Mouse (Mus musculus): ENCODE measurements around the gene Ms4a6d. TPM values are rescaled to one million over a fixed set of nuclear protein-coding genes. Genes with fewer than 3 reads are reported as not detected.

Gene Ms4a6d
- polyA plus RNA-seq (2015; fragmentation: Nextera tagmentation; extraction: Ambion mirVana), result 8.5 and 10.1 TPM in 2 replicates

DNA sequence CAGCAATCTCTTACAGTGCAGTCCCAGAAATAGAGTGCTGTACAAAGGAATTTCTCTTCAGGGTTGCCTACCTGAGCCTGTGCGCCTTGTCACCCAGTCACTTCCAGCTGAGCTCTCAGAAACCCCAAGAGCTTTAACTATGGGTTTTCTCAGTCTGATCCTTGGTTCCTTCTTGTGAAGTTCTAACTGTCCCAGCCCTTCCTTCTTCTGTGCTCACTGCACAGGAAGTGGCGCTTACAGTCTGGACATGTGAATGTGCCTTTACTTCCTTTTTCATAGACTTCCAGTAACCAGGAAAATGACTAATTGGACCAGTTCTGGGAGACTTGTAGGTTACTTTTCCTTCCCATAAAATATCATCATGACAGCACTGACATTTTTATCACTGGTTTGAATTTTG is at the start of gene Ms4a6d:
Ms4a6d (minus strand) TSS at position 247 of the 400 bp plus-strand sequence.
- H3K4me1 ChIP-seq, result no peaks in the 10 kb centered on the region
- no peaks in the 10 kb centered on the region for H3K36me3 ChIP-seq
- no peaks in the 10 kb centered on the region for H3K9me3 ChIP-seq (replicated peaks)
- no peak within 1 kb of the TSS for H3K4me2 ChIP-seq (replicated peaks)
- H3K4me3 ChIP-seq (replicated peaks), result no peak within 1 kb of the TSS
- no peaks in the 10 kb centered on the region for H3K27me3 ChIP-seq
- H3K27ac ChIP-seq (replicated peaks), result no peak within 1 kb of the TSS
- 84% methylated on average over 2 of the region's 2 CpGs for WGBS
- H3K9ac ChIP-seq, result no peak within 1 kb of the TSS
- ATAC-seq (ENCODE audit: insufficient number of reproducible peaks, low FRiP score, low TSS enrichment, low read depth), result no peak

DNA sequence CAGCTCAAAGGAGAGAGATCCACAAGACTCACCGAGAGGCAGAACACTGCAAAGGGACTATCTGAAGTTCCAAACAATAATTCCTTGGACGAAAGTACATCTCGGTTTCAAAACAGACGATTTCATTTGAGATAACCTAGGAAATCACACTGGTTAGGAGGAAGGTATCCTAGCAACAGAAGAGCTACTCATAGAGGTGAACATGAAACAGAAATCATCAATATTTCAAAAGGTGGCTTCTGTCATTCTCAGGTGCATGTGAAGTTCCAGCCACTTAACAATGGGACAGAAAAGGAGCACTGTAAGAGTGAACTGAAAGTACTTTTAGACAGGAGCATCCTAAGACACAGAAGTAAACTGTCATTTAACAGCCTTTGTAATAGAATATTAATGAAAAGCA is 44.9 kb upstream of the Ms4a6d start:
- no peak overlapping the region for H3K9ac ChIP-seq
- no peak overlapping the region for H3K4me2 ChIP-seq (replicated peaks)
- H3K27me3 ChIP-seq, result no peaks in the 10 kb centered on the region
- no peaks in the 10 kb centered on the region for H3K9me3 ChIP-seq (replicated peaks)
- WGBS, result 73% methylated on average over 4 of the region's 4 CpGs
- H3K4me3 ChIP-seq (replicated peaks), result no peak overlapping the region
- H3K36me3 ChIP-seq, result no peaks in the 10 kb centered on the region
- ATAC-seq (ENCODE audit: insufficient number of reproducible peaks, low FRiP score, low TSS enrichment, low read depth), result no peak
- no peaks in the 10 kb centered on the region for H3K4me1 ChIP-seq
- H3K27ac ChIP-seq (replicated peaks), result no peak overlapping the region

DNA sequence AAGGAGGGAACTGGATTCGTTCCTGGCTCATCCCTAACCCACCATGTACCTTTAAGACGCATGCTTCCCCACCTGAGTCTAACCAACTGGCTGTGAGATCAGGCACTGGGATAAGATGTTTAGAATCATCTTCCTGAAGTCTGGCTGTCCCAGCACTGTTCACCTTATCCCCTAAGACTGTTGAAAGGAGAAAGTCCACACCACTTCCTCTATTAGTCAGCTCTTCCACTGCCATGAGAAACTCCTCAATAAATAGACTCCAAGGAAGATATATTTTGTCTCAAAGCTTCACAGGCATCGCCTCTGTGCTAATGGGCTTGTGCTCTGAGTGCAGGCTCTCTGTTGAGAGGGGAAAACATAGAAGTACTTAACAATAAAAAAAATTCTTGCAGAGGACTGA is 41.5 kb upstream of the Ms4a6d start:
- Histone ChIP-seq H3K4me1 (no peaks in the 10 kb centered on the region), H3K4me2 (replicated peaks) (no peak overlapping the region), H3K9me3 (replicated peaks) (no peaks in the 10 kb centered on the region), H3K4me3 (replicated peaks) (no peak overlapping the region), H3K36me3 (no peaks in the 10 kb centered on the region), H3K27ac (replicated peaks) (no peak overlapping the region), H3K27me3 (no peaks in the 10 kb centered on the region), H3K9ac (no peak overlapping the region)
- 76% methylated on average over 3 of the region's 3 CpGs for WGBS
- no peak for ATAC-seq (ENCODE audit: insufficient number of reproducible peaks, low FRiP score, low TSS enrichment, low read depth)

DNA sequence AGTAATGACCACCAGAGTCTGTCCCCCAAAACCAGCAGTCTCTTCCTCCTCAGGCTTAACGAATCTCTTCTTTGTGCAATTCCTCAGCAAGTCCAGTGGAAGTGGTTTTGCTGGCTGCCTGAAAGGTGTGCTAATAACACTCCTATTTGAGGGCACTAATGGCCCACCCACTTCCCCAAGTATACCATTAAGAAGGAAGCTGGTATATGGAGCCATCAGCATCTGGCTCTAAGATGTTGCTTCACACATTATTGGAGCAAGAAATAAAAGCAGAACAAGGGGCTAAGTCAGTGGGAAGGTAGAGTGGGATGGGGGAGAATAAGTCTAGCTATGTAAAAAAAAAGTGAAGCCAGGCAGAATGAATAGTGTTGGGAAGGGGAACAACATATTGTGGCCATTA is 36.1 kb upstream of the Ms4a6d start, which contains the start of gene Ms4a3:
Ms4a3 (minus strand) TSS at position 120 of the 400 bp plus-strand sequence.
- no peaks in the 10 kb centered on the region for H3K27me3 ChIP-seq
- no peaks in the 10 kb centered on the region for H3K9me3 ChIP-seq (replicated peaks)
- WGBS, result 64% methylated on average over 1 of the region's 1 CpGs
- H3K4me2 ChIP-seq (replicated peaks), result no peak within 1 kb of the TSS
- no peak within 1 kb of the TSS for H3K4me3 ChIP-seq (replicated peaks)
- no peaks in the 10 kb centered on the region for H3K36me3 ChIP-seq
- no peaks in the 10 kb centered on the region for H3K4me1 ChIP-seq
- no peak for ATAC-seq (ENCODE audit: insufficient number of reproducible peaks, low FRiP score, low TSS enrichment, low read depth)
- H3K27ac ChIP-seq (replicated peaks), result no peak within 1 kb of the TSS
- no peak within 1 kb of the TSS for H3K9ac ChIP-seq

DNA sequence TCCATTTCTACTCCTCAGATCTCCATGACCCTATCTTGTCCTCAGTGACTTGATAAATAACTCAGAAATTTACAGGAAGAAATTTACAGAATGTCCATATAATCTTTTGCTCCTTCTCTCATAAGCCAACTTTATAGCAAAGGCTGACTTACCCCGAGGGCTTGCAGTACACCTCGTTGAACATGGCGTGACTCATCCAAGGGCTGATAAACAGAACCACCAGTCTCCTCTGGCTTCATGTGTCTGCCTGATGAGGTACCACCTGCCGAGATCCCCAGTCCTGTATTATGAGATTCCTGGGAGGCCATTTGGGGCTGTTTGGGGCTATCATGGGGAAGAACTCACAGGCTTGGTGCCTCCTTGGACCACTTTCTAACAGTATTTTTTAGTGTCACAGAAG is 34.4 kb upstream of the Ms4a6d start:
- WGBS, result 63% methylated on average over 4 of the region's 4 CpGs
- H3K27ac ChIP-seq (replicated peaks), result no peak overlapping the region
- H3K4me1 ChIP-seq, result no peaks in the 10 kb centered on the region
- no peak for ATAC-seq (ENCODE audit: insufficient number of reproducible peaks, low FRiP score, low TSS enrichment, low read depth)
- H3K36me3 ChIP-seq, result no peaks in the 10 kb centered on the region
- no peak overlapping the region for H3K9ac ChIP-seq
- no peaks in the 10 kb centered on the region for H3K27me3 ChIP-seq
- no peak overlapping the region for H3K4me3 ChIP-seq (replicated peaks)
- H3K9me3 ChIP-seq (replicated peaks), result no peaks in the 10 kb centered on the region
- no peak overlapping the region for H3K4me2 ChIP-seq (replicated peaks)

DNA sequence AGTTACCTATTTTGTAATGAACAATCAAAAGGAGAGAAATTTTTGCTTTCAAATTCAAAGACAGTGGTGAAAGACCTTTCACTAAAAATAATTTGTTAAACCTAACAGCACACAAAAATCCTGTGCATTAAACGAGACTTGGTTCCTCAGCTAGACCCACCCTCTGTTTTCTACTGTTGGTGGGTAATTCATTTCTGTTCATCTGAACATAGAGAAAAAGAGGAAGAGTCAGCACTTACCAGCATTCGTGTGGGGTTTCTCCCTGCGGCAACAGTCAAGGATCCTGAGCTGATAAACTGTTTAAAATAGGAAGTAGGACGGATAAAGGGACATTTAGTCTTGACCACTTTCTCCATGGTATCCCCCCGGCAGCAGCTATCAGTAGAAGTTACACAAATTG is 30.9 kb upstream of the Ms4a6d start:
- no peak overlapping the region for H3K4me3 ChIP-seq (replicated peaks)
- WGBS, result 74% methylated on average over 5 of the region's 5 CpGs
- H3K9me3 ChIP-seq (replicated peaks), result no peaks in the 10 kb centered on the region
- no peaks in the 10 kb centered on the region for H3K27me3 ChIP-seq
- H3K4me1 ChIP-seq, result no peaks in the 10 kb centered on the region
- no peaks in the 10 kb centered on the region for H3K36me3 ChIP-seq
- no peak overlapping the region for H3K9ac ChIP-seq
- H3K27ac ChIP-seq (replicated peaks), result no peak overlapping the region
- H3K4me2 ChIP-seq (replicated peaks), result no peak overlapping the region
- ATAC-seq (ENCODE audit: insufficient number of reproducible peaks, low FRiP score, low TSS enrichment, low read depth), result no peak

DNA sequence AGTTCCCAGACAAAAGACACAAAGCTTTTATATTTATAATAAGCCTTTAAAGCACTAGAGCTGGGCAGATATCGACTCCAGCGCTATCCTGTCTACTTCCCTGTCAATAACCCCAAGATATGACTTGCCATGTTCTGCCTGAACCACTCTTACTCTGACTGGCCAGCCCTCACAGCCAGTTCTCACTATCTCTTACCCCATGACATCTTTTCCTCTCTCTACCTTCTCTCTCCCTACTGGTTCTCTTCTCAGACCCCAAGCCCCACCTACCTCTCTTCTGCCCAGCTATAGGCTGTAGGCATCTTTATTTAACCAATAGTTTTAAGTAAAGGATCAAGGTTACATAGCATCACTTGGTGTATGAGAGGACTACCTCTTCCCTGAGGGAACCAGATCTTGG is 29.7 kb upstream of the Ms4a6d start:
- WGBS, result 78% methylated on average over 2 of the region's 2 CpGs
- Histone ChIP-seq H3K4me2 (replicated peaks) (no peak overlapping the region), H3K27me3 (no peaks in the 10 kb centered on the region), H3K4me3 (replicated peaks) (no peak overlapping the region), H3K9ac (no peak overlapping the region), H3K9me3 (replicated peaks) (no peaks in the 10 kb centered on the region), H3K4me1 (no peaks in the 10 kb centered on the region), H3K36me3 (no peaks in the 10 kb centered on the region), H3K27ac (replicated peaks) (no peak overlapping the region)
- no peak for ATAC-seq (ENCODE audit: insufficient number of reproducible peaks, low FRiP score, low TSS enrichment, low read depth)

DNA sequence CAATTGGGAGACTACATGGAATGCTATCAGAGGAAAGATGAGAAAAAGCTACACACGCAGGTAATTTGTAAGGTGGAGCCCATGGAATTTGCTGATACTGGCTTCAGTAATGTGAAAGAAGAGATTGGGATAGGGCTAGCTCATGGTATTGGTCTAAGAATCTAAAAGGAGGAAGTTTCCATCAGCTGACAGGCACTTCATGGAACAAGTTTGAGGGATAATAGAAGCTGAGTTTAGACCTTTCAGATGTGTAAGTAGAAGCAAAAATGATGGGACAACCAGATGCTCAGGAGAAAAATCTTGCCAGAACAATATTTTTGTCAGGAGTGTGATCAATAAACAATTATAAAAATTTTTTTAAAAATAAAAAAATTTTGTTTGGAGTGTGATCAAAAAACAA is 29.1 kb upstream of the Ms4a6d start:
- Histone ChIP-seq H3K27me3 (no peaks in the 10 kb centered on the region), H3K36me3 (no peaks in the 10 kb centered on the region), H3K9ac (no peak overlapping the region), H3K4me2 (replicated peaks) (no peak overlapping the region), H3K9me3 (replicated peaks) (no peaks in the 10 kb centered on the region), H3K4me3 (replicated peaks) (no peak overlapping the region), H3K4me1 (no peaks in the 10 kb centered on the region), H3K27ac (replicated peaks) (no peak overlapping the region)
- whole genome bisulfite sequencing, result 86% methylated on average over 1 of the region's 1 CpGs
- ATAC-seq (ENCODE audit: insufficient number of reproducible peaks, low FRiP score, low TSS enrichment, low read depth), result no peak

DNA sequence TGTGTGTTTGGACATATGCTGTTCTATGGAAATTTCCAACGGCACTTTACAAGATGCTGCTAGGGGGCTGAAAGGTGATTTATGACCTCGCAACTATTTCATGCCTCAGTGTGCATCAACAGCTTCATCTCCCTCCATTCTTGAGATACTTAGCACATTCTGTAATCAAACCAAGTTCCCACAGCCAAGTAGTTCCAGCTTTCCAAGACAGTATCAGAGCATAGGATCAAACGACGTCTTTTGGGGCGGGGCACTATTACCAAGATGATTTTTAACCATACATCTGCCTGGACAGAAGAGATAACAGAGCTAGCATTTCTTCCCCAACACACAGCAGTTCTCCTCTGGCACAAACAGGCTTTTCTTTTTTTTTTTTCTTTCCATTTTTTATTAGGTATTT is 20.6 kb upstream of the Ms4a6d start:
- H3K4me1 ChIP-seq, result no peaks in the 10 kb centered on the region
- no peak overlapping the region for H3K9ac ChIP-seq
- H3K36me3 ChIP-seq, result no peaks in the 10 kb centered on the region
- WGBS, result 70% methylated on average over 5 of the region's 5 CpGs
- ATAC-seq (ENCODE audit: insufficient number of reproducible peaks, low FRiP score, low TSS enrichment, low read depth), result no peak
- H3K9me3 ChIP-seq (replicated peaks), result no peaks in the 10 kb centered on the region
- H3K27ac ChIP-seq (replicated peaks), result no peak overlapping the region
- H3K27me3 ChIP-seq, result no peaks in the 10 kb centered on the region
- no peak overlapping the region for H3K4me3 ChIP-seq (replicated peaks)
- H3K4me2 ChIP-seq (replicated peaks), result no peak overlapping the region

DNA sequence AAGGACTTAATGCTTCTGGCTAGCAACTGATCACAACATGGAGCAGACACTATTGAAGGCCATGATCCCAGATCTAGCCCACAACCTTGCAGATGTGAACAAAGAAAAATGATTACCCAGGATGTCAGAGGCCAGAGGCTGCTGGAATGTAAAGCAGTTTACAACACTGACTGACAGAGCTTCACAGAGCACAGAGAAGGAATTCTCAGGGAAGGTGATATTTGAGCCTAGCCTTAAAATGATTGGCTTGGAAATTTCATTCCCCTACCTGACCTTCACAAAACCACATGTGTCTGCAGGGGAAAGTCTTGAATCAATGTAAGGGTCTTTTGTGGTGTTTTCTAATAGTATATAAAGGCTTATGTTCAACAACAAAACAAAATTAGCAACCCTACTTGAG is 20.2 kb upstream of the Ms4a6d start:
- Histone ChIP-seq H3K9me3 (replicated peaks) (no peaks in the 10 kb centered on the region), H3K4me2 (replicated peaks) (no peak overlapping the region), H3K27me3 (no peaks in the 10 kb centered on the region), H3K27ac (replicated peaks) (no peak overlapping the region), H3K36me3 (no peaks in the 10 kb centered on the region), H3K4me3 (replicated peaks) (no peak overlapping the region), H3K9ac (no peak overlapping the region), H3K4me1 (no peaks in the 10 kb centered on the region)
- no peak for ATAC-seq (ENCODE audit: insufficient number of reproducible peaks, low FRiP score, low TSS enrichment, low read depth)

DNA sequence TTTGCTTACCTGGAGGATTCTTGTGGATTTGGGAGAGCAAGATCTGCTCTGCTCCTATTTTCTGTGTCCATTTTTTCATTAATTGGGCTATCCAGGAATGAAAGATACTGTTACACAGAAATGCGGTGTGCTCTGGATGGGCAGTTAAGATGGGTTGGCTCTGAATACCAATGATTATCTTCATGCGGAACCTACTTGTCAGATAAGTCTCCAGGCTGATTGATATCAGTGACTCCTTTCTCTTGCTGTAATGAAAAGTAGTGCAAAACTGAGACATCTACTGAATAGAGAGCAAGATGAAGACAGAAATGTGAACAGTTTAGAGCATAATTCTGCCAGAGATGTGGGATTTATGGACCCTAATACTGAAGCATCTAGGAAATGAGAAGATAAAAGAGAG is 18.9 kb upstream of the Ms4a6d start, which contains the start of gene Ms4a2:
Ms4a2 (minus strand) TSS at position 169 of the 400 bp plus-strand sequence.
- WGBS, result 78% methylated on average over 2 of the region's 2 CpGs
- ATAC-seq (ENCODE audit: insufficient number of reproducible peaks, low FRiP score, low TSS enrichment, low read depth), result no peak
- no peaks in the 10 kb centered on the region for H3K36me3 ChIP-seq

DNA sequence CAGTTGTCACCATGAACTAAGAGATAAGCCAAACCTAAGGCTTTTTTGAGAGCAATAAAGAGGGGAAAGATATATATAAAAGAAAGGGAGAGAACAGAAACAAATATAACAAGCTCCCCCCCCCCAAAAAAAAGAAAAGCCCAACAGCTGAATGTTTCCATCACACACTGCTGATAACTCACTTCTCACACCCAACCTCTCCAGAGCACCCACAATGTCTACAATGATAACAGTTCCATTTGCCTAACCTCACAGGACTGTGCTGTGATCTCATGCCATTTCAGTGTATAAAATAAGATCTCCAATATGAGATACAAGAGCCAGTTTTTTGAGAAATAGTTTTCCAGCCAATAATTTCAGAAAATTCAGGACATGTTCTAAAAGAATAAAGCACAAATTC is 13.3 kb upstream of the Ms4a6d start:
- no peaks in the 10 kb centered on the region for H3K4me1 ChIP-seq
- H3K27me3 ChIP-seq, result no peaks in the 10 kb centered on the region
- no peaks in the 10 kb centered on the region for H3K9me3 ChIP-seq (replicated peaks)
- H3K9ac ChIP-seq, result no peak overlapping the region
- H3K27ac ChIP-seq (replicated peaks), result no peak overlapping the region
- H3K36me3 ChIP-seq, result no peaks in the 10 kb centered on the region
- ATAC-seq (ENCODE audit: insufficient number of reproducible peaks, low FRiP score, low TSS enrichment, low read depth), result no peak
- H3K4me3 ChIP-seq (replicated peaks), result no peak overlapping the region
- H3K4me2 ChIP-seq (replicated peaks), result no peak overlapping the region

More for the DNA sequence above, 18.9 kb upstream of the Ms4a6d start, which contains the start of gene Ms4a2:
- Histone ChIP-seq H3K9ac (no peak within 1 kb of the TSS), H3K4me2 (replicated peaks) (no peak within 1 kb of the TSS), H3K4me3 (replicated peaks) (no peak within 1 kb of the TSS), H3K27me3 (no peaks in the 10 kb centered on the region), H3K4me1 (no peaks in the 10 kb centered on the region), H3K9me3 (replicated peaks) (no peaks in the 10 kb centered on the region), H3K27ac (replicated peaks) (no peak within 1 kb of the TSS)
